Comparison of ENCODE assay signal across 15 mouse cellular contexts in the genomic region with DNA sequence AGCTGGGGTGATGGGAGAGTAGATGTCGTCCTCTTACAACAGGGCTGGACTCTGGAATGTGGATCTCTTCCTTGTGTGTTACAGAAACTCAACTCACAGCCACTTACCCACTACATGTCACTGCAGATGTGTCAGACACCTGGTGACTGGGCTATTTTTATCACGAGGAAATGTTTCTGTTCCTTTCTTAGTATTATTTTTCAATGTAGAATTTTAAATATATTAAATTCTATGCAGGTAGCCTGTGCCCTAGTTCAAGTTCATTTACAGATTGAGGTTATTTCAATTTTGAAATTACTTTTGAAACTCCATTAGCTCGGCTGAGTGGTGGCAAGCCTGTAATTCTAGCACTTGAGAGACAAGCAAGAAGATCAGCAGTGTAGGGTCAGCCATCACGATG.
"Had no signal": no experiment of that assay in that cellular context is flagged by ENCODE, and none has a peak within 500 bp of the region (broad histone marks: within the 10 kb centered on the region; RNA-seq: fewer than 3 reads in every experiment).

No protein-coding gene starts in this region.

- H3K36me3 ChIP-seq: limb, embryonic 10.5 days; midbrain, embryonic 15.5 days; neural tube, embryonic 13.5 days had no signal

- H3K4me2 ChIP-seq: lung, embryonic 14.5 days; midbrain, embryonic 11.5 days; midbrain, embryonic 15.5 days; neural tube, embryonic 13.5 days had no signal

- H3K27ac ChIP-seq: left cerebral cortex, adult 2 months; limb, embryonic 10.5 days; liver, embryonic 14.5 days; macrophage; midbrain, embryonic 15.5 days; neural tube, embryonic 13.5 days had no signal

- H3K27me3 ChIP-seq: megakaryocyte, embryonic 14.5 days; midbrain, embryonic 15.5 days; neural tube, embryonic 13.5 days had no signal

- ATAC-seq: midbrain, embryonic 15.5 days had no signal

- DNase-seq: kidney, postnatal 25 days; lung, embryonic 14.5 days; lung, postnatal 14 days; retina, postnatal 1 day; right cerebral cortex, postnatal 4 days; spleen, adult 18-20 months; thymus, postnatal 36 days had no signal

- H3K9me3 ChIP-seq: limb, embryonic 10.5 days; megakaryocyte, embryonic 14.5 days; midbrain, embryonic 15.5 days; neural tube, embryonic 13.5 days had no signal

- H3K9ac ChIP-seq: liver, embryonic 14.5 days; lung, embryonic 14.5 days; midbrain, embryonic 15.5 days; neural tube, embryonic 13.5 days had no signal

- H3K4me1 ChIP-seq: midbrain, embryonic 15.5 days; neural tube, embryonic 13.5 days had no signal

- H3K4me3 ChIP-seq: left cerebral cortex, adult 2 months; limb, embryonic 10.5 days; megakaryocyte, embryonic 14.5 days; midbrain, embryonic 15.5 days; neural tube, embryonic 13.5 days had no signal
